Mouse (Mus musculus) limb, embryonic 11.5 days (tissue): Measurements from ENCODE around the gene Ccr6. TPM values are rescaled to one million over a fixed set of nuclear protein-coding genes. Genes with fewer than 3 reads are reported as not detected.
"Not testable (repeated sequence)": the region's sequence is repeated elsewhere in the genome, so short reads cannot be mapped to it uniquely, and the experiment has no call there.

Source experiments
- ATAC-seq: fragments of 200-750 bp; cut with Nextera tagmentation; 2 replicates; pipeline ENCODE4 v1.8.0; 2017; ENCODE audit warnings: low read depth; ENCODE audit not compliant: insufficient number of reproducible peaks, low FRiP score, low TSS enrichment
- DNase-seq: peaks from one replicate; pipeline ENCODE4 v3.0.0-alpha.2; 2015; ENCODE audit warnings: low spot score
- H3K27ac ChIP-seq: fragments of 300-500 bp; sonication (generic); replicated peaks from 2 replicates; pipeline ENCODE4 v1.5.1; 2014; ENCODE audit warnings: low read depth, mild to moderate bottlenecking, low read length
- H3K27me3 ChIP-seq: fragments of 300-500 bp; sonication (generic); 2 replicates; pipeline ENCODE4 v1.6.1; 2014; ENCODE audit warnings: mild to moderate bottlenecking, low read length, mixed read lengths; ENCODE audit not compliant: control insufficient read depth, insufficient read depth
- H3K36me3 ChIP-seq: fragments of 300-500 bp; sonication (generic); 2 replicates; pipeline ENCODE4 v1.6.1; 2014; ENCODE audit warnings: mild to moderate bottlenecking, low read length, moderate library complexity, mixed read lengths; ENCODE audit not compliant: control insufficient read depth, insufficient read depth
- H3K4me1 ChIP-seq: fragments of 300-500 bp; sonication (generic); 2 replicates; pipeline ENCODE4 v1.6.1; 2014; ENCODE audit warnings: low read length, mixed read lengths; ENCODE audit not compliant: control insufficient read depth, insufficient read depth
- H3K4me2 ChIP-seq: fragments of 300-500 bp; sonication (generic); 2 replicates; pipeline ENCODE4 v1.6.1; 2014; ENCODE audit warnings: low read depth, mild to moderate bottlenecking, moderate library complexity; ENCODE audit not compliant: severe bottlenecking
- H3K4me3 ChIP-seq: fragments of 300-500 bp; sonication (generic); 2 replicates; pipeline ENCODE4 v1.5.1; 2014; ENCODE audit warnings: low read depth, low read length
- H3K9ac ChIP-seq: fragments of 300-500 bp; sonication (generic); 2 replicates; pipeline ENCODE4 v1.6.1; 2014; ENCODE audit warnings: mild to moderate bottlenecking, low read length
- H3K9me3 ChIP-seq: fragments of 300-500 bp; sonication (generic); 2 replicates; pipeline ENCODE4 v1.6.1; 2016; ENCODE audit warnings: low read length; ENCODE audit not compliant: control insufficient read depth
- WGBS: fragments of 180-500 bp; shearing (Covaris S2); extraction: QIAGEN DNeasy Blood & Tissue Kit; methylation state at CpG from one replicate; pipeline ENCODE4 v1.1.7; 2014; 5-methylcytosine and 5-hydroxymethylcytosine counted together
- polyA plus RNA-seq: library from polyadenylated mRNA; unstranded; fragments of >200 nt; fragmentation: Nextera tagmentation; extraction: Ambion mirVana; gene quantifications from 2 replicates; pipeline ENCODE4 v1.2.1, GENCODE M21; 2014

The Ccr6 gene
- polyA plus RNA-seq, 1 experiment from 2014 or later: not detected

GRCm38 (mm10) chr17:8256982-8257381, 21.1 kb downstream of the Ccr6 start:
- H3K4me1 ChIP-seq: no peaks in the 10 kb centered on the region
- no peaks in the 10 kb centered on the region for H3K27me3 ChIP-seq
- no peak overlapping the region for H3K4me3 ChIP-seq
- no peak overlapping the region for H3K9ac ChIP-seq
- no peak overlapping the region for H3K4me2 ChIP-seq
- H3K27ac ChIP-seq: no peak overlapping the region
- H3K9me3 ChIP-seq: no peaks in the 10 kb centered on the region
- ATAC-seq (no peak), DNase-seq (no peak)
- H3K36me3 ChIP-seq: no peaks in the 10 kb centered on the region
- 76% methylated on average over 8 of the region's 8 CpGs for WGBS

- DNase-seq: peak; percentile 63
- not testable (repeated sequence) for H3K4me3 ChIP-seq, H3K27me3 ChIP-seq, H3K9me3 ChIP-seq, H3K4me2 ChIP-seq, H3K36me3 ChIP-seq, H3K4me1 ChIP-seq, ATAC-seq, H3K27ac ChIP-seq, H3K9ac ChIP-seq
- 19% methylated on average over 7 of the region's 7 CpGs for WGBS
These were observed 28.8 kb downstream of the Ccr6 start for GRCm38 (mm10) chr17:8264638-8265037.

GRCm38 (mm10) chr17:8272054-8272749, 36.4 kb downstream of the Ccr6 start:
- Histone ChIP-seq H3K27me3 (no peaks in the 10 kb centered on the region), H3K9me3 (no peaks in the 10 kb centered on the region), H3K4me2 (no peak overlapping the region), H3K4me3 (no peak overlapping the region), H3K36me3 (no peaks in the 10 kb centered on the region), H3K4me1 (no peaks in the 10 kb centered on the region), H3K9ac (no peak overlapping the region), H3K27ac (no peak overlapping the region)
- no peak for DNase-seq
- 52% methylated on average over 6 of the region's 6 CpGs for WGBS
- no peak for ATAC-seq

GRCm38 (mm10) chr17:8272951-8273350, 37.1 kb downstream of the Ccr6 start:
- H3K9me3 ChIP-seq: no peaks in the 10 kb centered on the region
- DNase-seq (no peak), ATAC-seq (no peak)
- H3K9ac ChIP-seq: no peak overlapping the region
- no peak overlapping the region for H3K27ac ChIP-seq
- no peak overlapping the region for H3K4me3 ChIP-seq
- no peaks in the 10 kb centered on the region for H3K36me3 ChIP-seq
- no peak overlapping the region for H3K4me2 ChIP-seq
- H3K27me3 ChIP-seq: no peaks in the 10 kb centered on the region
- WGBS: 66% methylated on average over 6 of the region's 6 CpGs
- no peaks in the 10 kb centered on the region for H3K4me1 ChIP-seq

GRCm38 (mm10) chr17:8276071-8276470, 40.2 kb downstream of the Ccr6 start:
- H3K4me2 ChIP-seq: no peak overlapping the region
- H3K4me1 ChIP-seq: no peaks in the 10 kb centered on the region
- no peak overlapping the region for H3K9ac ChIP-seq
- no peaks in the 10 kb centered on the region for H3K27me3 ChIP-seq
- ATAC-seq (no peak), DNase-seq (no peak)
- 73% methylated on average over 4 of the region's 4 CpGs for WGBS
- H3K36me3 ChIP-seq: no peaks in the 10 kb centered on the region
- no peak overlapping the region for H3K27ac ChIP-seq
- H3K4me3 ChIP-seq: no peak overlapping the region
- H3K9me3 ChIP-seq: no peaks in the 10 kb centered on the region

GRCm38 (mm10) chr17:8276680-8277079, 40.8 kb downstream of the Ccr6 start:
- Histone ChIP-seq H3K4me3 (no peak overlapping the region), H3K36me3 (no peaks in the 10 kb centered on the region), H3K27ac (no peak overlapping the region), H3K27me3 (no peaks in the 10 kb centered on the region), H3K9me3 (no peaks in the 10 kb centered on the region), H3K9ac (no peak overlapping the region), H3K4me1 (no peaks in the 10 kb centered on the region), H3K4me2 (no peak overlapping the region)
- no peak for DNase-seq
- 80% methylated on average over 7 of the region's 7 CpGs for WGBS
- ATAC-seq: no peak

GRCm38 (mm10) chr17:8277266-8277665, 41.4 kb downstream of the Ccr6 start:
- Histone ChIP-seq H3K27ac (no peak overlapping the region), H3K4me2 (no peak overlapping the region)
- 93% methylated on average over 3 of the region's 3 CpGs for WGBS

GRCm38 (mm10) chr17:8278356-8278755, 42.5 kb downstream of the Ccr6 start:
- Histone ChIP-seq H3K9me3 (no peaks in the 10 kb centered on the region), H3K27me3 (no peaks in the 10 kb centered on the region), H3K4me2 (no peak overlapping the region), H3K9ac (no peak overlapping the region), H3K4me1 (0 out of 2 replicates have a peak, but pooled peaks cover 2% of the 10 kb centered on the region), H3K27ac (no peak overlapping the region), H3K4me3 (no peak overlapping the region), H3K36me3 (no peaks in the 10 kb centered on the region)
- WGBS: 70% methylated on average over 3 of the region's 3 CpGs
- DNase-seq (no peak), ATAC-seq (no peak)

More at GRCm38 (mm10) chr17:8277266-8277665, 41.4 kb downstream of the Ccr6 start:
- Histone ChIP-seq H3K9me3 (no peaks in the 10 kb centered on the region), H3K4me1 (no peaks in the 10 kb centered on the region), H3K27me3 (no peaks in the 10 kb centered on the region), H3K36me3 (no peaks in the 10 kb centered on the region), H3K9ac (no peak overlapping the region), H3K4me3 (no peak overlapping the region)
- DNase-seq: no peak
- ATAC-seq: no peak
